Mouse (Mus musculus) frontal cortex, postnatal 14 days (tissue): Measurements from ENCODE around the gene Pls1.
A peak's percentile ranks its signal among the peaks of the same experiment; 100 is the strongest.

Experiments
- DNase-seq, 2 experiments: peaks; one replicate each; pipeline ENCODE4 v3.0.0; 2022; ENCODE audit warnings: low spot score in 2 of 2

Gene Pls1

GRCm38 (mm10) chr9:95803783-95804182, 41.3 kb downstream of the Pls1 start:
- DNase-seq, result no peak

- no peak for DNase-seq
Measured at GRCm38 (mm10) chr9:95801610-95802451, 43.3 kb downstream of the Pls1 start.

GRCm38 (mm10) chr9:95796323-95796722, 48.8 kb downstream of the Pls1 start:
- no peak for DNase-seq

- no peak for DNase-seq
Measured at GRCm38 (mm10) chr9:95795844-95796243, 49.3 kb downstream of the Pls1 start.

GRCm38 (mm10) chr9:95795077-95795784, 49.9 kb downstream of the Pls1 start:
- DNase-seq, result no peak

GRCm38 (mm10) chr9:95793986-95794744, 50.9 kb downstream of the Pls1 start:
- no peak for DNase-seq

GRCm38 (mm10) chr9:95784888-95785511, 60.1 kb downstream of the Pls1 start:
- peak in 1 of 2 experiments; percentile 8 for DNase-seq

- no peak for DNase-seq
Measured at GRCm38 (mm10) chr9:95783646-95784293, 61.3 kb downstream of the Pls1 start.

GRCm38 (mm10) chr9:95771671-95772070, 73.4 kb downstream of the Pls1 start:
- no peak for DNase-seq

GRCm38 (mm10) chr9:95763218-95763617, 81.9 kb downstream of the Pls1 start:
- no peak for DNase-seq

- DNase-seq, result no peak
Measured at GRCm38 (mm10) chr9:95762228-95762627, 82.9 kb downstream of the Pls1 start.

- DNase-seq, result no peak
Measured at GRCm38 (mm10) chr9:95761381-95761780, 83.7 kb downstream of the Pls1 start.

- no peak for DNase-seq
Measured at GRCm38 (mm10) chr9:95750746-95751145, 94.4 kb downstream of the Pls1 start.

- peak; percentile 61 to 69 for DNase-seq
Measured at GRCm38 (mm10) chr9:95750037-95750511, 95.0 kb downstream of the Pls1 start, which contains the start of gene Trpc1. TSS of gene Trpc1 (minus strand) at chr9:95750375.

GRCm38 (mm10) chr9:95749461-95749928, 95.6 kb downstream of the Pls1 start:
- peak; percentile 5 to 16 for DNase-seq

- no peak for DNase-seq
Measured at GRCm38 (mm10) chr9:95747298-95747697, 97.8 kb downstream of the Pls1 start.

GRCm38 (mm10) chr9:95744845-95745613, 100.1 kb downstream of the Pls1 start:
- DNase-seq, result no peak

GRCm38 (mm10) chr9:95736238-95736637, 108.9 kb downstream of the Pls1 start:
- DNase-seq, result no peak

GRCm38 (mm10) chr9:95712574-95712973, 132.5 kb downstream of the Pls1 start:
- DNase-seq, result no peak

- no peak for DNase-seq
Measured at GRCm38 (mm10) chr9:95708943-95709342, 136.2 kb downstream of the Pls1 start.
